Mouse (Mus musculus) CH12.LX (cell line): ENCODE results near the gene Olfr453. TPM values are rescaled to one million over a fixed set of nuclear protein-coding genes. Genes with fewer than 3 reads are reported as not detected.

Source experiments
- DNase-seq: peaks from one replicate; pipeline ENCODE4 v3.0.0-alpha.2; 2013; ENCODE audit errors: extremely low read depth
- H3K27ac ChIP-seq: 2 replicates; pipeline ENCODE4 v1.5.1; 2012; ENCODE audit warnings: low read depth, mild to moderate bottlenecking, control low read depth, moderate library complexity; ENCODE audit not compliant: insufficient read depth
- H3K27me3 ChIP-seq: replicated peaks from 2 replicates; pipeline ENCODE3; 2012; ENCODE audit warnings: inconsistent platforms
- H3K36me3 ChIP-seq, 2 experiments: replicated peaks in 1 of 2; 2 replicates each; pipeline versions ENCODE3 to v1.6.1; 2012; ENCODE audit warnings: inconsistent platforms in 1 of 2, low read length in 1 of 2, mild to moderate bottlenecking in 1 of 2, mixed read lengths in 1 of 2, moderate library complexity in 1 of 2; ENCODE audit not compliant: control insufficient read depth in 1 of 2, insufficient read depth in 1 of 2
- H3K4me1 ChIP-seq, 2 experiments: 2 replicates each; pipeline ENCODE4 v1.6.1; 2012; ENCODE audit warnings: inconsistent platforms in 1 of 2, moderate library complexity in 1 of 2; ENCODE audit not compliant: insufficient read depth in 2 of 2, control insufficient read depth in 1 of 2
- H3K4me2 ChIP-seq: 2 replicates; pipeline ENCODE4 v1.6.1; 2012; ENCODE audit warnings: low read depth, mild to moderate bottlenecking, control low read depth; ENCODE audit not compliant: poor library complexity, insufficient read depth, severe bottlenecking
- H3K4me3 ChIP-seq, 3 experiments: fragments of 150-350 bp in 1 of 3; sonication (generic) in 1 of 3; replicated peaks in 1 of 3; 2 replicates each; pipeline versions ENCODE3 to v1.5.1; 2011 to 2012; ENCODE audit warnings: low read depth in 2 of 3, low read length in 2 of 3, mild to moderate bottlenecking in 2 of 3, moderate library complexity in 2 of 3, control low read depth in 1 of 3, improper control_type of control experiment in 1 of 3, inconsistent platforms in 1 of 3, mixed read lengths in 1 of 3; ENCODE audit not compliant: poor library complexity in 1 of 3
- H3K79me2 ChIP-seq: replicated peaks from 2 replicates; pipeline ENCODE4 v1.6.1; 2012; ENCODE audit warnings: mild to moderate bottlenecking, moderate library complexity; ENCODE audit not compliant: control insufficient read depth, poor library complexity, insufficient read depth, severe bottlenecking; ENCODE audit errors: extremely low read depth
- H3K9ac ChIP-seq: 2 replicates; pipeline ENCODE4 v1.6.1; 2012; ENCODE audit warnings: low read depth, mild to moderate bottlenecking, control low read depth, moderate library complexity; ENCODE audit not compliant: insufficient read depth
- H3K9me3 ChIP-seq: replicated peaks from 2 replicates; pipeline ENCODE3; 2012; ENCODE audit warnings: low read length, inconsistent platforms, mixed read lengths
- BHLHE40 ChIP-seq: IDR thresholded peaks from 2 replicates; pipeline ENCODE4 v1.6.1; 2011; ENCODE audit warnings: mild to moderate bottlenecking, low read depth, low read length, improper control_type of control experiment
- CHD1 ChIP-seq: IDR thresholded peaks from 2 replicates; pipeline ENCODE4 v1.6.1; 2012; ENCODE audit warnings: low read depth, low read length, improper control_type of control experiment, inconsistent platforms
- ELF1 ChIP-seq: IDR thresholded peaks from 2 replicates; pipeline ENCODE4 v1.6.1; 2014; ENCODE audit warnings: low read depth, mild to moderate bottlenecking, inconsistent platforms, low read length, improper control_type of control experiment
- ETS1 ChIP-seq: conservative IDR thresholded peaks from 2 replicates; pipeline ENCODE4 v1.6.1; 2012; ENCODE audit warnings: low read depth, mild to moderate bottlenecking, inconsistent platforms, low read length, improper control_type of control experiment, moderate library complexity
- GABPA ChIP-seq: IDR thresholded peaks from 2 replicates; pipeline ENCODE4 v1.6.1; 2012; ENCODE audit warnings: low read depth, low read length, improper control_type of control experiment, inconsistent platforms; ENCODE audit not compliant: insufficient replicate concordance
- HCFC1 ChIP-seq: IDR thresholded peaks from 2 replicates; pipeline ENCODE4 v1.6.1; 2012; ENCODE audit warnings: low read depth, mild to moderate bottlenecking, inconsistent platforms, low read length, improper control_type of control experiment
- JUN ChIP-seq: IDR thresholded peaks from 2 replicates; pipeline ENCODE4 v1.6.1; 2011; ENCODE audit warnings: low read depth, mild to moderate bottlenecking, low read length, improper control_type of control experiment, moderate library complexity; ENCODE audit not compliant: insufficient read depth
- MAFK ChIP-seq: IDR thresholded peaks from 2 replicates; pipeline ENCODE4 v1.6.1; 2011; ENCODE audit warnings: low read length, improper control_type of control experiment; ENCODE audit not compliant: insufficient replicate concordance
- MEF2A ChIP-seq: IDR thresholded peaks from 2 replicates; pipeline ENCODE4 v1.6.1; 2014; ENCODE audit warnings: low read depth, mild to moderate bottlenecking, inconsistent platforms, low read length, improper control_type of control experiment, borderline replicate concordance
- MXI1 ChIP-seq: IDR thresholded peaks from 2 replicates; pipeline ENCODE4 v1.6.1; 2011; ENCODE audit warnings: mild to moderate bottlenecking, low read depth, low read length, improper control_type of control experiment
- MYC ChIP-seq: IDR thresholded peaks from 2 replicates; pipeline ENCODE4 v1.6.1; 2011; ENCODE audit warnings: low read depth, mild to moderate bottlenecking, improper control_type of control experiment, low read length
- NELFE ChIP-seq: IDR thresholded peaks from 2 replicates; pipeline ENCODE4 v1.6.1; 2011; ENCODE audit warnings: low read depth, low read length, improper control_type of control experiment
- NRF1 ChIP-seq: IDR thresholded peaks from 2 replicates; pipeline ENCODE4 v1.6.1; 2014; ENCODE audit warnings: low read depth, mild to moderate bottlenecking, inconsistent platforms, low read length, improper control_type of control experiment, moderate library complexity
- POLR2A ChIP-seq: IDR thresholded peaks from 2 replicates; pipeline ENCODE4 v1.6.1; 2011; ENCODE audit warnings: low read depth, mild to moderate bottlenecking, improper control_type of control experiment, low read length
- POLR2AphosphoS2 ChIP-seq: IDR thresholded peaks from 2 replicates; pipeline ENCODE4 v1.6.1; 2011; ENCODE audit warnings: low read depth, low read length, improper control_type of control experiment
- RAD21 ChIP-seq: IDR thresholded peaks from 2 replicates; pipeline ENCODE4 v1.6.1; 2011; ENCODE audit warnings: low read depth, mild to moderate bottlenecking, low read length, improper control_type of control experiment, moderate library complexity
- RCOR1 ChIP-seq: conservative IDR thresholded peaks from 2 replicates; pipeline ENCODE4 v1.6.1; 2012; ENCODE audit warnings: low read depth, mild to moderate bottlenecking, inconsistent platforms, low read length, improper control_type of control experiment
- SIN3A ChIP-seq: IDR thresholded peaks from 2 replicates; pipeline ENCODE4 v1.6.1; 2012; ENCODE audit warnings: low read length, improper control_type of control experiment, inconsistent platforms
- TCF12 ChIP-seq: IDR thresholded peaks from 2 replicates; pipeline ENCODE4 v1.6.1; 2014; ENCODE audit warnings: low read depth, mild to moderate bottlenecking, inconsistent platforms, low read length, improper control_type of control experiment
- USF2 ChIP-seq: conservative IDR thresholded peaks from 2 replicates; pipeline ENCODE4 v1.6.1; 2011; ENCODE audit warnings: low read depth, low read length, improper control_type of control experiment
- ZMIZ1 ChIP-seq: IDR thresholded peaks from 2 replicates; pipeline ENCODE4 v1.6.1; 2012; ENCODE audit warnings: low read depth, mild to moderate bottlenecking, inconsistent platforms, low read length, improper control_type of control experiment
- ZNF384 ChIP-seq: IDR thresholded peaks from 2 replicates; pipeline ENCODE4 v1.6.1; 2012; ENCODE audit warnings: low read depth, low read length, improper control_type of control experiment, inconsistent platforms
- dilution Hi-C: fragments of 300-500 bp; cut with MboI; formaldehyde crosslinking; loops from 2 replicates; pipeline ENCODE4 v1.14.3; 2020; ENCODE audit warnings: low sequenced_read_pairs; ENCODE audit not compliant: extremely low pct_unique_long_range_greater_than_20kb, extremely low pct_ligation_motif_present
- in situ Hi-C: fragments of 300-500 bp; cut with MboI; formaldehyde crosslinking; loops from 3 replicates; pipeline ENCODE4 v1.14.3; 2019; ENCODE audit warnings: low sequenced_read_pairs, low pct_ligation_motif_present, low pct_unique_long_range_greater_than_20kb, mixed read lengths
- polyA plus RNA-seq: library from polyadenylated mRNA; unstranded; fragments of >175 nt; gene quantifications from 2 replicates; pipeline ENCODE4 v1.2.1, GENCODE M21; 2012; ENCODE audit warnings: low read depth; ENCODE audit not compliant: insufficient read length
- total RNA-seq, 2 experiments: library from RNA; depleted of rRNA; stranded (reverse); fragments of 300-350 nt in 1 of 2; fragments of >200 nt in 1 of 2; gene quantifications; 2 replicates each; pipeline ENCODE4 v1.2.3; 2012 to 2014

Olfr453 gene
- total and polyA plus RNA-seq, 3 experiments = not detected

DNA sequence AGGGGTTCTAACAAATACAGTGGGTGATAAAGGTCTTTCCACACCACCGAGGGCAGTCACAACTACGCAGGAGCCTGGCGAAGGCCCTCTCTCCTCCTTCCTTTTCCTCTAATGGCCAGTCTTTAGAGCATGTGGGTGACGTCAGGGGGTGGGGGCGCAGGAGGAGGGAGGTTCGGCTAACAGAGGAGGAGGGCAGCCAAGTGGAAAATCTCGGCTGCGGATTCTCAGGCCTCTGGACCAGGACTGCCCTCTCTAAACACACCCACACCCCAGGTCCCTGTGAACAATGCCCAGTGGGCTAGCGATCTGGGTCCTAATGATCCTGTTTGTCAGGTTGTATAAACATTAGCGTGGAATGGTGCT, 47.0 kb upstream of the Olfr453 start:
- H3K4me1 ChIP-seq = no peaks in the 10 kb centered on the region
- no peak overlapping the region for H3K27ac ChIP-seq
- no peaks in the 10 kb centered on the region for H3K9me3 ChIP-seq
- DNase-seq = no peak
- H3K79me2 ChIP-seq = no peaks in the 10 kb centered on the region
- TF ChIP-seq MXI1 (no peak), POLR2A (no peak), ZNF384 (no peak), USF2 (no peak), CHD1 (no peak), ZMIZ1 (no peak), ETS1 (no peak), SIN3A (no peak), POLR2AphosphoS2 (no peak), NELFE (no peak), MEF2A (no peak)
- H3K27me3 ChIP-seq = no peaks in the 10 kb centered on the region
- dilution Hi-C loops = no loop called here
- H3K9ac ChIP-seq = no peak overlapping the region
- H3K4me3 ChIP-seq = no peak overlapping the region
- no peak overlapping the region for H3K4me2 ChIP-seq
- H3K36me3 ChIP-seq = no peaks in the 10 kb centered on the region
- in situ Hi-C loops = no loop called here

- H3K27me3 ChIP-seq = no peaks in the 10 kb centered on the region
- no peaks in the 10 kb centered on the region for H3K79me2 ChIP-seq
- H3K9ac ChIP-seq = no peak overlapping the region
- TF ChIP-seq TCF12 (no peak), HCFC1 (no peak), SIN3A (no peak), POLR2A (no peak), MAFK (no peak), ZNF384 (no peak), ZMIZ1 (no peak), GABPA (no peak), NELFE (no peak), RAD21 (no peak), JUN (no peak), MYC (no peak), RCOR1 (no peak), CHD1 (no peak), POLR2AphosphoS2 (no peak), BHLHE40 (no peak), ELF1 (no peak), NRF1 (no peak), MXI1 (no peak)
- H3K36me3 ChIP-seq = no peaks in the 10 kb centered on the region
- DNase-seq = no peak
- no peak overlapping the region for H3K27ac ChIP-seq
- no peaks in the 10 kb centered on the region for H3K4me1 ChIP-seq
- H3K4me3 ChIP-seq = no peak overlapping the region
- dilution Hi-C loops (no loop called here), in situ Hi-C loops (no loop called here)
- no peak overlapping the region for H3K4me2 ChIP-seq
- no peaks in the 10 kb centered on the region for H3K9me3 ChIP-seq
Observed at GRCm38 (mm10) chr6:42692517-42693190, 46.5 kb upstream of the Olfr453 start.
